Mouse (Mus musculus) hindbrain, postnatal 0 days (tissue): ENCODE measurements at regions not wholly inside any gene's neighbourhood (a gene's known extent, or its start where the extent isn't known, plus 50 kb on each side); places are given as distances from the start of the nearest gene placed in this dataset.
"Not testable (repeated sequence)": the region's sequence is repeated elsewhere in the genome, so short reads cannot be mapped to it uniquely, and the experiment has no call there.

Source experiments
- ATAC-seq: fragments of 200-750 bp; cut with Nextera tagmentation; 2 replicates; pipeline ENCODE4 v1.8.0; 2017; ENCODE audit warnings: mild to moderate bottlenecking, moderate TSS enrichment, moderate library complexity
- DNase-seq: peaks from one replicate; pipeline ENCODE4 v3.0.0-alpha.2; 2015; ENCODE audit warnings: low spot score
- H3K27ac ChIP-seq: fragments of 300-500 bp; sonication (generic); 2 replicates; pipeline ENCODE4 v1.5.1; 2014; ENCODE audit warnings: mild to moderate bottlenecking
- H3K27me3 ChIP-seq: fragments of 300-500 bp; sonication (generic); 2 replicates; pipeline ENCODE4 v1.6.1; 2014; ENCODE audit warnings: low read length, mixed read lengths; ENCODE audit not compliant: insufficient read depth
- H3K36me3 ChIP-seq: fragments of 300-500 bp; sonication (generic); 2 replicates; pipeline ENCODE4 v1.6.1; 2014; ENCODE audit warnings: low read length, mixed read lengths; ENCODE audit not compliant: insufficient read depth
- H3K4me1 ChIP-seq: fragments of 300-500 bp; sonication (generic); 2 replicates; pipeline ENCODE4 v1.6.1; 2014; ENCODE audit warnings: antibody characterized with exemption, low read length, mixed read lengths; ENCODE audit not compliant: insufficient read depth
- H3K4me2 ChIP-seq: fragments of 300-500 bp; sonication (generic); 2 replicates; pipeline ENCODE4 v1.6.1; 2014; ENCODE audit warnings: low read depth, mild to moderate bottlenecking, low read length, moderate library complexity, mixed read lengths
- H3K4me3 ChIP-seq: fragments of 300-500 bp; sonication (generic); 2 replicates; pipeline ENCODE4 v1.5.1; 2014; ENCODE audit warnings: low read length
- H3K9ac ChIP-seq: fragments of 300-500 bp; sonication (generic); replicated peaks from 2 replicates; pipeline ENCODE4 v1.6.1; 2014; ENCODE audit warnings: mild to moderate bottlenecking, low read length, moderate library complexity, mixed read lengths
- H3K9me3 ChIP-seq: fragments of 300-500 bp; sonication (generic); 2 replicates; pipeline ENCODE4 v1.6.1; 2016; ENCODE audit warnings: low read length, mixed read lengths
- CTCF ChIP-seq: IDR thresholded peaks from 2 replicates; pipeline ENCODE4 v1.5.1; 2016; ENCODE audit warnings: antibody characterized with exemption, control low read depth, low read depth
- WGBS: fragments of 180-500 bp; shearing (Covaris S2); extraction: QIAGEN DNeasy Blood & Tissue Kit; methylation state at CpG from one replicate; pipeline ENCODE4 v1.1.7; 2014; 5-methylcytosine and 5-hydroxymethylcytosine counted together

DNA sequence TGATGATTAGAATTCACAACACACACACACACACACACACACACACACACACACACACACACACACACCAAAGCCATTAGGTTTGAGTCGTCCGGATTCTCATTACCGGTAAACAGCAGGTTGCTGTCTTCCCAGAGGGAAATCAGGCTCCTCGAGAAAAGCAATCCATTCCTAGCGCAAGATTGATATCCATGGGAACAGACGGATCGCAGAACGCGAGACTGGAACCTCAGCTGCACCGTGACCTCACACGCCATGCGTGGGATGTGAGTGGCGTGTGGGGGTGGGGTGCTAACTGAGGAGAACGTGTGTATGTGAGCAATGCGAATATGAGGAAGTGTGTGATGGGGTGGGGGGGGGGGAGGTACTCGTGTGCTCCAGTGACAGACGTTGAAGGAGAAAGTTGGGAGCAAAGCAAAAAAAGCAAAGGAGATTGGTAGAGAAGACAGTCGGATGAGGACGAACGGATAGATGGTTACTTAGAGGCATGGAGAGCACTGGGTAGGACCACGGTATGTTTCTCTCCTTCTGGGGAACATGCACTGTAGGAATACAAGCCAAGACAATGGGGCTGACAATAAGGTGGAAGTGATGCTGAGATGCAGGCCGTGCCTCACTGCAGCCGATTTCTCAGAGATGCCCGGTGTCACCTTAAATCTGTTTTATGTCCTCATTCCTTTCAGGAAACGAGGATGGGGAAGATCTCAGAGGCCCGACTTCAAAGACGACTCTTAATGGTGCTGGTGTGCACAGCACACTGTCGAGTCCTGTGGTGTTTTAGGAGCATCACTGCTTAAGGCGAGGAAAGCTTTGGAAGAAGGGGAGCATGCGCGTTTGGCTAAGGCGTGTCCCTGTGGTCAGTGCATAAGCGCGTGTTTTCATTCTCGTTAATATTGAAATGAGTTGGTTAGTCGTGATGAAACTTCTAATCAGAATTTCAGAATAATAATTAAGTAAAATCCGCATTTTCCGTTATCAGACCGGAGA, 516.7 kb upstream of the BB014433 start:
- ATAC-seq (peak; percentile 83), DNase-seq (peak; percentile 57)

DNA sequence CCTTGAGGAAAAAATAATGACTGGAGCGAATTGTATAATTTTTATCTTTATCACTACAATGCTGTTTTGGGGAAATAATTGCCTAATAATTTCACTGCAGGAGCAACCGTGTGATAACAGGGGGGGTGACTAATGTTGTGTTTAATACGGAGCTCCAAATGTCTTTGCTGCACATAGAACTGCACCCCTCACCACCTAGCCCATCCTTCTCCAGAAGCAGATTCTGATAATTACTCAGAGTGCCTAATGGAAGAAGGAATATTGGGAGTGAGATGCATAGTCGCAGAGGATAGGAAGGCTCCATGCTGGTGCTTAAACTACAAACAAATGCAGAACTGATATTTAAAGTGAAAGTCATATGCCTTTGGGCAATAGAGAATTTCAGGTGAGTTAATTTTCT, 486.1 kb upstream of the BB014433 start:
- no peak overlapping the region for H3K4me2 ChIP-seq
- H3K27me3 ChIP-seq = no peaks in the 10 kb centered on the region
- no peaks in the 10 kb centered on the region for H3K36me3 ChIP-seq
- no peak overlapping the region for H3K4me3 ChIP-seq
- ATAC-seq = no peak
- no peak for DNase-seq
- H3K27ac ChIP-seq = no peak overlapping the region
- no peaks in the 10 kb centered on the region for H3K9me3 ChIP-seq
- no peak overlapping the region for H3K9ac ChIP-seq
- 71% methylated on average over 4 of the region's 4 CpGs for WGBS
- H3K4me1 ChIP-seq = no peaks in the 10 kb centered on the region
- no peak for TF ChIP-seq CTCF

More for the DNA sequence above, 516.7 kb upstream of the BB014433 start:
- Histone ChIP-seq H3K9ac (no peak overlapping the region), H3K27me3 (no peaks in the 10 kb centered on the region), H3K27ac (no peak overlapping the region), H3K9me3 (no peaks in the 10 kb centered on the region), H3K4me2 (0 out of 2 replicates have a peak overlapping the region, but pooled peaks have one; percentile 9), H3K36me3 (no peaks in the 10 kb centered on the region), H3K4me1 (no peaks in the 10 kb centered on the region), H3K4me3 (no peak overlapping the region)
- no peak for TF ChIP-seq CTCF
- WGBS = 69% methylated on average over 39 of the region's 39 CpGs

DNA sequence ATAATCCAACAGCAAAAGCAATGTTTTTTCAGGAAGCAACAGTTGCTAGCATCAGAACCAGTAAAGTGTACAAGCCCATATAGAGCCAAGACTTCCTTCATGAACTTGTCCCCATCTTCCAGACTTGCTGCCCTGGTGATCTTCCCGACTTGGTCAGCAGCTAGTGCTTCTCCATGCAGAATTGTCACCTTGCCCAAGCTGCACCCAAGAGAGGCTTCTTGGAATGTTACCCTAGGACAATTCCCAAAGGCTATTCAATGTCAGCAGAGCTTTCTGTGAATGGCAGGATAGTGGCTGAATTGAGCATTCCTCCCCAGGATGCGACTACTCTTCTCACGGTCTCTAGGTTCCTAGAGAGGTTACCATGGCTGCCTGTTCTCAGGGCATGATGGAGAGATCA, 479.6 kb upstream of the BB014433 start:
- Histone ChIP-seq H3K27ac (no peak overlapping the region), H3K4me3 (no peak overlapping the region), H3K4me2 (no peak overlapping the region), H3K36me3 (no peaks in the 10 kb centered on the region), H3K4me1 (no peaks in the 10 kb centered on the region), H3K27me3 (no peaks in the 10 kb centered on the region), H3K9me3 (no peaks in the 10 kb centered on the region), H3K9ac (no peak overlapping the region)
- DNase-seq = no peak
- ATAC-seq = no peak
- no peak for TF ChIP-seq CTCF
- WGBS = 89% methylated on average over 3 of the region's 3 CpGs

DNA sequence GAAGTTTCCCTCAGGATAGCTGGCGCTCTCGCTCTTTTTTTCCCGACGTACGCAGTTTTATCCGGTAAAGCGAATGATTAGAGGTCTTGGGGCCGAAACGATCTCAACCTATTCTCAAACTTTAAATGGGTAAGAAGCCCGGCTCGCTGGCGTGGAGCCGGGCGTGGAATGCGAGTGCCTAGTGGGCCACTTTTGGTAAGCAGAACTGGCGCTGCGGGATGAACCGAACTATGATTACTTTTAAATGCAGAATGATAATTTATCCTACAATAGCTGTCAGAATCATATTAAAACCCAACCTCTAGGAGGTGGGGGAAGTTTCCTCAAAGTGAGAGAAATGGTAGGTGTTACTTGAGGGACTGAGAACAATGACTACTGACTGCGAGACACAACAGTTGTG, 474.0 kb upstream of the BB014433 start:
- not testable (repeated sequence) for H3K9ac ChIP-seq, H3K27ac ChIP-seq, H3K4me1 ChIP-seq, H3K27me3 ChIP-seq, H3K36me3 ChIP-seq, DNase-seq, ATAC-seq, H3K4me3 ChIP-seq, H3K4me2 ChIP-seq, H3K9me3 ChIP-seq
- WGBS = 75% methylated on average over 18 of the region's 19 CpGs

DNA sequence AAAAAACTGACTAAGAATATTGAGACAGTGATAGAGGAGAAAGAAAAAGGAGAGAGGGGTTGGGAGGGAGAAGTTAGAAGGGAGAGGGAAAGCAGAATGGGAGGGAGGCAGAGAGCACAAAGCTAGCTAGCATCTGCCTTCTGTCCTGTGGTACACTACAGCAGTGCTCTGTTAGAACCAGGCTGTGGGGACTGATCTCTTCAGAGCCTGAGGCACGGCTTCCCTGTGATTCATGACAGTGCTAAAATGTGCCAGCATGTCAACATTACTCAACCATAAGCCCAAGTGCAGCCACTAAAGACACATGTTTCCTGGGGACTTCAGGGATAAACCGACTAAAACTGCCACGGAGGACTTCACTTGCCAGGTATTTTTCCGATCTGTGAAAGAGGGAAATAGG, 455.1 kb upstream of the BB014433 start:
- ATAC-seq = no peak
- Histone ChIP-seq H3K9me3 (no peaks in the 10 kb centered on the region), H3K4me2 (no peak overlapping the region), H3K4me1 (no peaks in the 10 kb centered on the region), H3K27me3 (no peaks in the 10 kb centered on the region), H3K9ac (no peak overlapping the region), H3K36me3 (no peaks in the 10 kb centered on the region), H3K27ac (no peak overlapping the region), H3K4me3 (no peak overlapping the region)
- no peak for DNase-seq
- no peak for TF ChIP-seq CTCF
- 74% methylated on average over 4 of the region's 4 CpGs for WGBS

DNA sequence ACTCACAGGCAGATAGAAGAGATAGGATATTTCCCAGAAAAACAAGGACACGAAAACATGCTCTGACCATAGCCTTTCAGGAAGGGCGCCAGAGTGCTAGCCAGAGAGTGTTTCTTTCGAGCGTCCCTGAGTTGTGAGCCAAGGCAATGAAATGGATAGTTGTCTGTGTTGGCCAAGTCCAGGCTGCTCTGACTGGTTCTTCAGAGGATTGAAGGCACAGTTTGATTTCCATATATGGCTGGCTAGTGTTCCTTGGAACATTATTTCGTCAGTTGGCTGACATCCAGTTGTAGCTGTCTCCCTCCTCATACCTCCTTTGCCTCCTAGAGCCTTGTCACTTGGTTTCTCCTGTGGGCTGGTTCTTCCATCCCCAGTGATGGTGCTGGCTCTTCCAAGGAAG, 451.7 kb upstream of the BB014433 start:
- no peak for TF ChIP-seq CTCF
- H3K4me3 ChIP-seq = no peak overlapping the region
- no peaks in the 10 kb centered on the region for H3K36me3 ChIP-seq
- H3K9me3 ChIP-seq = no peaks in the 10 kb centered on the region
- H3K27me3 ChIP-seq = no peaks in the 10 kb centered on the region
- no peak overlapping the region for H3K9ac ChIP-seq
- no peak overlapping the region for H3K27ac ChIP-seq
- DNase-seq = no peak
- H3K4me2 ChIP-seq = no peak overlapping the region
- no peak for ATAC-seq
- WGBS = 78% methylated on average over 5 of the region's 5 CpGs
- H3K4me1 ChIP-seq = no peaks in the 10 kb centered on the region

DNA sequence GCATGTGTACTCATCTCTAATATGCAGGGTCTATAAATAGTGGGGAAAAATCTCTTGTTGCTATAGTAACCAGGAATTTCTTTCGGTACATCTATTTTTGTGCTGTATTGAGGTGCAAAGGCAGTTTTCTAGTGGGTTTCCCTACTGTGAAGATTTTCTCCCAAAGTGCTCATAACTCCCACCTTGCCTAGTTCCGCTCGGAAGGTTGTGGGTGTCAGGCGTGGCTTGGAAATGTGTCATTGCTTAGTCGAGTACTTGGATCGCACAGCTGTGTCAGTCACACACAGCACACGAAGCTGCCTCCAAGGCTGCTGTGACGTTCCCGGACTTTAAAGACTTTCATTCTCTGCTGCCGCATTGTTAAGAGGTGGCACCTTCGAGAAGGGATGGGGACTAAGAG, 450.4 kb upstream of the BB014433 start:
- Histone ChIP-seq H3K9ac (no peak overlapping the region), H3K4me3 (no peak overlapping the region), H3K27me3 (no peaks in the 10 kb centered on the region), H3K36me3 (no peaks in the 10 kb centered on the region), H3K4me2 (no peak overlapping the region), H3K27ac (no peak overlapping the region), H3K4me1 (no peaks in the 10 kb centered on the region), H3K9me3 (no peaks in the 10 kb centered on the region)
- no peak for TF ChIP-seq CTCF
- ATAC-seq (no peak), DNase-seq (peak; percentile 27)
- 60% methylated on average over 11 of the region's 11 CpGs for WGBS
